Mouse (Mus musculus) olfactory bulb, adult 2 months (tissue): ENCODE data around the gene Pofut2.

ENCODE experiments used
- CTCF ChIP-seq: fragments of 200-500 bp; IDR thresholded peaks from 2 replicates; pipeline ENCODE4 v1.5.1; 2012; ENCODE audit warnings: low read depth, mild to moderate bottlenecking, low read length, moderate library complexity; ENCODE audit not compliant: insufficient read depth
- POLR2A ChIP-seq: fragments of 200-500 bp; IDR thresholded peaks from 2 replicates; pipeline ENCODE4 v1.6.1; 2012; ENCODE audit warnings: mild to moderate bottlenecking, low read depth, low read length, moderate library complexity; ENCODE audit not compliant: insufficient read depth

DNA sequence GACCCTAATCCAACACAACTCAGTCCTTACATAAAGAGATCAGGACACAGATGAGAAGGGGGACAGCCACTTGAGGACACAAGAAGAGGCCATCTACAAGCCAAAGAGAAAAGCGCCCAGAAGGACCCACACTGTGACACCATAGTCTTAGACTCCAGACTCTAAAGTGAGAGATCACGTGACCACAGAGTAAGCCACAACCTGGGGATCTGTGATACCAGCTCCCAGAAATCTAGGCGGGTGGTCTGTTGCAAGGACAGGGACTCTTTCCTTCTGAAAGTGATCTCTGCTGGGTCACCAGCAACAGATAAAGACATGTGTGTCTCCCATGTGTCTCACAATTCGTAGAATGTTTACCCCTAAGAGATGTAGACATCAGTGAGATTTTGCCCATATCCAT, 34.6 kb upstream of the Pofut2 start:
- TF ChIP-seq POLR2A, result no peak
- no peak for TF ChIP-seq CTCF
